Mouse (Mus musculus) heart, adult 10 weeks (tissue): ENCODE measurements around the gene Gpd1. TPM values are rescaled to one million over a fixed set of nuclear protein-coding genes. Genes with fewer than 3 reads are reported as not detected.

ENCODE experiments used
- polyA plus RNA-seq: library from polyadenylated mRNA; stranded (reverse); fragments of 350-450 nt; fragmentation: Illumina TruSeq; extraction: RNeasy Lipid Tissue Mini Kit (QIAGEN cat#74804); gene quantifications from one replicate; pipeline ENCODE4 v1.2.3, GENCODE M21; 2014; ENCODE audit warnings: low read depth, low replicate concordance

The Gpd1 gene
- 57.8 TPM for polyA plus RNA-seq

GRCm38 (mm10) chr15:99717386-99718334 lies at the start of gene Gpd1:
Gene Gpd1 (plus strand): TSS chr15:99717515.

GRCm38 (mm10) chr15:99670154-99670821 lies 47.0 kb upstream of the Gpd1 start, which contains the start of gene Asic1:
Gene Asic1 (plus strand): TSS chr15:99670368.

GRCm38 (mm10) chr15:99701999-99702900 lies 15.1 kb upstream of the Gpd1 start, which contains the start of gene Smarcd1:
Gene Smarcd1 (plus strand): TSS chr15:99702129.

GRCm38 (mm10) chr15:99705440-99706048 lies 11.8 kb upstream of the Gpd1 start, which contains the start of gene Gm17349:
Gene Gm17349 (minus strand): TSS chr15:99705490.

GRCm38 (mm10) chr15:99725341-99726155 lies 8.2 kb downstream of the Gpd1 start, which contains the start of gene Cox14:
Gene Cox14 (plus strand): TSS chr15:99725618.

GRCm38 (mm10) chr15:99772881-99772924 lies 55.4 kb downstream of the Gpd1 start, which contains the start of gene Cers5:
Gene Cers5 (minus strand): TSS chr15:99772885.

Other genes starting within 250 kb of the Gpd1 start
- gene Bcdin3d, start 242.8 kb upstream of the Gpd1 start, polyA plus RNA-seq, result 3.9 TPM
- 0.31 TPM for gene Faim2, start 189.3 kb upstream of the Gpd1 start, polyA plus RNA-seq
- not detected for gene Aqp2, start 138.5 kb upstream of the Gpd1 start, polyA plus RNA-seq
- not detected for gene Aqp5, start 126.7 kb upstream of the Gpd1 start, polyA plus RNA-seq
- gene Aqp6, start 116.1 kb upstream of the Gpd1 start, polyA plus RNA-seq, result not detected
- gene Racgap1, start 65.9 kb upstream of the Gpd1 start, polyA plus RNA-seq, result 1.5 TPM
- gene Asic1, start 47.1 kb upstream of the Gpd1 start, polyA plus RNA-seq, result 1.3 TPM
- 31.2 TPM for gene Smarcd1, start 15.4 kb upstream of the Gpd1 start, polyA plus RNA-seq
- gene Gm17349, start 12.0 kb upstream of the Gpd1 start, polyA plus RNA-seq, result not detected
- gene Cox14, start 8.1 kb downstream of the Gpd1 start, polyA plus RNA-seq, result 216 TPM
- gene Cers5, start 55.4 kb downstream of the Gpd1 start, polyA plus RNA-seq, result 29.1 TPM
- 18.0 TPM for gene Lima1, start 157.9 kb downstream of the Gpd1 start, polyA plus RNA-seq
- gene Fam186a, start 249.5 kb downstream of the Gpd1 start, polyA plus RNA-seq, result 0.16 TPM